Mouse (Mus musculus) cerebellum, adult 18-20 months (tissue): Measurements from ENCODE around the gene Wnt10b.

Source experiments
- DNase-seq, 2 experiments: peaks; one replicate each; pipeline ENCODE4 v3.0.0; 2021

Wnt10b gene

DNA sequence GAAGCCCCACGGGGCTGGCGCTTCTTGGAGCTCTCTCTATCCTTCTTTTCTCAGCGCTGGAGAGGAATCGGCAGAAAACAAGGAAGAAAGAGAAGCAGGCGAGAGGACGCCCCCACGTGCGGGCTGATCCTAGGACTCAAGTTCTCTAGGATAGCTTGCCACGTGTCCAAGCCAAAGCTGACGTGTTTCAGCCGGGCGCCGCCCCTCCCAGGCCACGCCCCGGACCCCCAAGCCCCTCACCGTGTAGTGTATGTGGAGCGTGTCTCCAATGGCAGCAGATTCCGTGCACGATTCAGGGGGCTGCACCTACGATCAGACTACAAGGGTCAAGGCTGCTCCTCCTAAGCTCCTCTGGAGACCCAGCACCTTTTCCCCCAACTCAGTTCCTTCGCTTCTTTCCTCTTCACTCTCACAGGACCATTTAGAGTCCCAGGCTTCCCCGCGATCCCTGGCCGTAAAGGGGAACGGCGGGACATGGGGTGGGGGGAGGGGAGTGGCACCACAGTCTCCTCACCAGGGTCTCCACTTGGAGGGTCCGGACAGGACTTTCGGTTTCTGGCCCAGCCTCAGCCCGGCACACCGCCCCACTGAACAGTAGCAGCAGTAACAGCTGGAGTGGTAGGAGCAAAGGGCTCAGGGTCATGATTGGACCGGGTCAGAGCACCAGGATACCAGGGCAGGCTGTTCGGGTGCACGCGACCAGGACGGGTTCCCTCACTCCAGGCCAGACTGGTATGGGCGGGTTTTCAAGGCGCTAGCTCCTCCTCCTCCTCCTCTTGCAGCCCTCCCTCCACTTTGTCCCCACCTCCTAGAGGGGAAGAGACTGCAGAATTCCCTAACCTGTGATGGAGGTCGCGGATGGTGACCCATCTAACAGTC lies 50.3 kb downstream of the Wnt10b start, which contains the start of gene Fkbp11:
TSS of gene Fkbp11 (minus strand) at position 756 of the 879 bp plus-strand sequence.
- DNase-seq, result peak; percentile 38 to 48

DNA sequence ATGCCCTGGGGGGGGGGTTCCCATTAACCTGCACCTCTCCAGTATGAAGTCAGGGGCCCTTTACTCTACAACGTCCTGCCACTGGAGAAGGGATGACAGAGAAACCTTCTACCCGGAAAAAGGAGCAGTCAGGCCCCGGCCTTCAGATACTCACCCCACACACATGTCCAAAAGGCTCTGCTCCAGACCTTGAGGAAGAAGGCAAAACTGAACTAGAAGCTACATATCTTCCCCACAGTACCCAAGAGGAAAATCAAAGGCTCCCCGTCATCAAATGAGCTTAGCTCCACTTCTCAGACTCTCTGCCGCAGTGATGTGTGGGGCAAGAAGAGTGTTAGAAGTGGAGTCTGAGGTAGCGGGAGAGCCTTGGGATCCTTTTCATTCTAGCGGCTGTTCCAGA lies 51.2 kb downstream of the Wnt10b start:
- no peak for DNase-seq

DNA sequence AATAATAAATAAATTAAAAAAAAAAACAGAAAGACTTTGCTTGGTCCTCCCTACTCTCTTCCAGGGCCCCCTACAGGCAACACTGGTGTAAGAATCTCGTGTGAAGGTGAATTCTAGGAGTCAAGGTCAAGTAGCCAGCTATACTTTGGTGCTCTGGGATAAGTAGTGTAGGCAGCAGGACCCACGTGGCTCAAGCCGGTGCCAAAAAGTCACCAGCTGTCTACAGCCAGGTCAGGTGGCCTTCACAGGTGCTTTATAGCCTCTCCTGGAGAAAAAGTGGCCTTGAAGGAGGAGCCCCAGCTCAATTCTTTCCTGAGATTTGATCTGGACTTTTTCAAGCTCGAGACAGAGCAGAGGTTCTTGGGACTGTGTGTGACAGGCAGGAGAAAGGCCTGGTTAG lies 51.9 kb downstream of the Wnt10b start:
- DNase-seq, result no peak

DNA sequence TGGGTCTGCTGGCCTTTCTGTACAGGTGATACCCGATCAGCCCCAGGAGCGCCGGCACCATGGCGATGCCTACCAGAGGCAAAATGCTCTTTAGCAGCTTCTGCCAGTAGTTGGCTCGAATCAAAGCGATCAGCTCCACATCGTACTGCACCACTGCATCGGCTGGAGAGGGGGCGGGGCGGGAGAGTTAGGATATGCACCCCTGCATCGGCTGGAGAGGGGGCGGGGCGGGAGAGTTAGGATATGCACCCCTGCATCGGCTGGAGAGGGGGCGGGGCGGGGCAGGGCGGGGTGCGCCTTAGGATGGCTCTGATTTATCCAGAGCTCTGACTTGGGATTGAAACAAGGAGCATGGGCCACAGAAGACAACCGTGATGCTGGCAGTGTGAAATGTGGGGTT lies 53.5 kb downstream of the Wnt10b start:
- DNase-seq, result no peak

DNA sequence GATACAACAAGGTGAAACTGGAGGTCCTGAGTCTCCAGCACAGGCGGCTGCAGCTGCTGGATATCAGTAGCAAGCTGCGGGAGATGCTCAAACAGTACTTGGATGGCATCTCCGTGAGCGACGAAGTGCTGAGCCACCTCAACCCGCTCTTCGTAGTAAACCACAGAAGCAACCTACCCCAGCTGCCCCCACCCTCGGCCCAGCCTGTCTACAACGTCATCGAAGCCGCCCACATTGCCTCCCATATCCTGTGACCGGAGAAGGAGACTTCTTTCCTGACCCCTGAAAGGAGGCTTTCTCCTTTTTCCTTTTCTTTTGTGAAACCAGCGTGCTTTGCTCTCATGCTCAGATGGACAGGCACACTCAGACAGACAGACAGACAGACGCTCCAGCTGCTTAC lies 55.1 kb downstream of the Wnt10b start:
- no peak for DNase-seq

DNA sequence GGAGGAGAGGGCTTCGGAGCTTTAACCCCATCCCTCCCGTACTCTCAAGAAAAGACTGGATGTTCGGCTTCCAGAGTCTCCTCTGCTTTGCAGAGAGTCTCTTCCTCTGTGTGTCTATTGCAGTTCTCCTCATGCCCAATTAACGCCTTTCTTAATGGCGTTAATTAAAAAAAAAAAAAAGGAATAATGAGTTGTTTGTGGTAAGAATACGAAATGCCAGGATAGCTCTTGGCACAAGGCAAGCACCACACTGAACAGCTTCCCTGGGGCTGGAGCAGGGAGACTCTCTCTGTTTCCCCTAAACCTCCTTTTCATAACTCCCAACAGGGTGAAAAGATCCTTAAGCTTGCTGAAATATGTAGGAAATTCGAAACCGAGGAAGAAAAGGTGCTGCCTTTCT lies 55.8 kb downstream of the Wnt10b start:
- DNase-seq, result no peak
